Mouse (Mus musculus): ENCODE results near the gene Mastl. TPM values are rescaled to one million over a fixed set of nuclear protein-coding genes. Genes with fewer than 3 reads are reported as not detected.

Gene Mastl
- 2.5 TPM in 2 replicates for polyA plus RNA-seq (2012; rRNA removed)

DNA sequence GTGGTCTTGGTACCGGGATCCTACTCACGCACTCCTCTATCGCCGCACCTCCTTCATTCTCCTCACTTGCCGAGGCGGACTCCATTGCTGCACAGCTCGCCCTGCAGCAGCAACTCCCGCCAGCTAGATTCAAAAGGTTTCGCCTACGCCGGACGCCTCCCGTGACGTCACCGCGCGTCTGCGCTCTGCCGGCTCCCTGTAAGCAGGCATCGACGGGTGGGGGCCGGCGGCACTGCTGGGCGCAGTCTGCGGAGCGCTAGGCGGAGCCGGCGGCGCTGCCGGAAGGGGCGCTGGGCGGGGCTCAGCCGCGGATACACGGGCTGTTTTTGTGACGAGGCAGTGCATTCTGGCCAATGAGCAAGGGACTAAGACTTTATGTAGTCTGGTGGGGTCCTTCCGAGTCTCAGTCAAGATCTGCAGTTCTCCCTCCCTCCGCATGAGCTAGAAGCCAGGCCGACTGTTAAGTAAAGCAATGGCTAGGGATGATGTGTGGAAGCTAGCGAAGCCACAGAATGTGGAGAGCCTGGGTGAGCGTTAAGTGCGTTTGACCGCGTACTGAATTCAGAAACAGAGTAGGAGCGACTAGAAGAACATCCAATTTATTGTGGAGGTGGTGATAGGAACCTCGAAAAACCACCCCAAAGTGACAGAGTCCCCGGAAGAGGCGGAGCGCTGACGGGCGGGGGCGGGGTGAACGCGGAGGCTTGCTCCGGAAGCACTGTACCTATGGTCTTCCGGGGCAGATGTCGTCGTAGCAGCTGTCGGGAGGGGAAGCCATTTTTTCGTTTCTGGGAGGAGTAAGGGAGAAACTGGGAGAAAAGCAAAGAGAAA, at the start of gene Mastl, which contains the start of gene Yme1l1:
TSS of gene Mastl (minus strand) at position 248 of the 831 bp plus-strand sequence.
TSS of gene Yme1l1 (plus strand) at position 593 of the 831 bp plus-strand sequence.
- Histone ChIP-seq H3K27ac (ENCODE audit: control insufficient read depth, insufficient read depth, low read depth, low read length) (peak within 1 kb of the TSS; percentile 98), H3K4me1 (ENCODE audit: control insufficient read depth, insufficient read depth, low read length) (peaks cover 4% of the 10 kb centered on the region; the same call in 1 of the 2 replicates), H3K4me3 (ENCODE audit: control insufficient read depth, low read depth, low read length) (peak within 1 kb of the TSS; percentile 97), H3K36me3 (ENCODE audit: control insufficient read depth, insufficient read depth, low read length) (no peaks in the 10 kb centered on the region), H3K27me3 (ENCODE audit: control insufficient read depth, insufficient read depth, low read length) (no peaks in the 10 kb centered on the region)
- TF ChIP-seq POLR2A (IDR thresholded peaks at IDR 0.05; ENCODE audit: control insufficient read depth, low read depth, low read length) (peak; percentile 90), CTCF (IDR thresholded peaks at IDR 0.05; ENCODE audit: control insufficient read depth, insufficient read depth, insufficient replicate concordance, low read depth, low read length) (peak; percentile 3; the same call in 1 of the 2 replicates)

DNA sequence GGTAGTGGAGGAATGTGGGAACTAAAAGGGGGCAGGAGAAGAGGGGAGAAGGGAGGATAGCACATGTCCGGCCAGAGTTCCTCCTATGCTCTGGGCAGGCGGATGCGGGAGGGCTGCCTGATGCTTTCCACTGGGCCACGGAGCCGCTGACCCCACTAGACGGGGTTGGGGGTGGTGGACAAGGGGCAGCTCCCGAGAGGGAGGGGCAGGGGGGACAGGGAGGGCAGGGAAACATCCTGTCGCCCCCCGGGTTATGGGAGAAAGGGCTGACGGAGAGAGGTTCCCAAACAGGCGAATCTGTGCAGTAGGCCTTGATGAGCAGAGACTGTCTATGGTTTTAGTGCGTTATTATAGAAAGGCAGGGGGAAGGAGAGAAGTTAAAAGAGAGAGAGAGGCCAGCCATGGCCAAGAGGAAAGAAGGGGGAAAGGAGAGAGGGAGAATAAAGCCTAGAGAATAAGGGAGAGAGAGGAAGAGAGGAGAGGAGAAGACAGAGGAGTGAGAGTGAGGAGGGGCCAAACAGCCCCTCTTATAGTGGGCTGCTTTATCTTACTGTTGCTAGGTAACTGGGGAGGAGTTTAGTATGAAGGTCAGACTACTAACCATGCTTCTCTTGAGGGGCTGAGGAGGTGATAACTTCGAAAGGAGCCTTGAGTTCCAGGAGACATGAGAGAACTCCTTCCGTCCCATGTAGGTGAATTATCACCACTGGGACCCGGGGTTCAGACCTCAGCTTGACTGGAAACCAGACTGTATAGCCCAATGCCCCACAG, 47.3 kb upstream of the Mastl start:
- Histone ChIP-seq H3K4me3 (ENCODE audit: control insufficient read depth, low read depth, low read length) (no peak overlapping the region), H3K4me1 (ENCODE audit: control insufficient read depth, insufficient read depth, low read length) (peaks cover 10% of the 10 kb centered on the region), H3K27me3 (ENCODE audit: control insufficient read depth, insufficient read depth, low read length) (no peaks in the 10 kb centered on the region), H3K27ac (ENCODE audit: control insufficient read depth, insufficient read depth, low read depth, low read length) (0 out of 2 replicates have a peak overlapping the region, but pooled peaks have one; percentile 44), H3K36me3 (ENCODE audit: control insufficient read depth, insufficient read depth, low read length) (peaks cover 1% of the 10 kb centered on the region; the same call in 1 of the 2 replicates)
- TF ChIP-seq CTCF (IDR thresholded peaks at IDR 0.05; ENCODE audit: control insufficient read depth, insufficient read depth, insufficient replicate concordance, low read depth, low read length) (no peak), POLR2A (IDR thresholded peaks at IDR 0.05; ENCODE audit: control insufficient read depth, low read depth, low read length) (no peak)

DNA sequence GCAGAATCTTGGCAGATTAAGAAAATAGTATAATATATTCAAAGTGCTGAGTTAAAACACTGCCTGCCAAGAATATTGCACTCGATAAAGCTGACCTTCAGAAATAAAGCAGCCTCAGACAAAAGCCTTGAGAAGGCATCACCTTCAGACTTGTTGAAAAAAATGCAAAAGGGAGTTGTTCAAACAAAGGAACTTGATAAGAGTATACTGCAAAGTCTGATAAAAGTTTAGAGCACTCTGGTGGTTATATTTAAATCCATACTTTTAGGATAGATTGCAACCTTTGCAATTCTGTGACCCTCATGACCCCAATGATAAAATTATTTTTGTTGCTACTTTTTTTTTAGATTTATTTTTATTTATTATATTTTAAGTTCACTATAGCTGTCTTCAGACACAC, 45.2 kb upstream of the Mastl start:
- Histone ChIP-seq H3K36me3 (ENCODE audit: control insufficient read depth, insufficient read depth, low read length) (peaks cover 1% of the 10 kb centered on the region; the same call in 1 of the 2 replicates), H3K4me3 (ENCODE audit: control insufficient read depth, low read depth, low read length) (no peak overlapping the region), H3K27ac (ENCODE audit: control insufficient read depth, insufficient read depth, low read depth, low read length) (no peak overlapping the region), H3K4me1 (ENCODE audit: control insufficient read depth, insufficient read depth, low read length) (peaks cover 4% of the 10 kb centered on the region), H3K27me3 (ENCODE audit: control insufficient read depth, insufficient read depth, low read length) (no peaks in the 10 kb centered on the region)
- TF ChIP-seq POLR2A (IDR thresholded peaks at IDR 0.05; ENCODE audit: control insufficient read depth, low read depth, low read length) (no peak), CTCF (IDR thresholded peaks at IDR 0.05; ENCODE audit: control insufficient read depth, insufficient read depth, insufficient replicate concordance, low read depth, low read length) (no peak)

DNA sequence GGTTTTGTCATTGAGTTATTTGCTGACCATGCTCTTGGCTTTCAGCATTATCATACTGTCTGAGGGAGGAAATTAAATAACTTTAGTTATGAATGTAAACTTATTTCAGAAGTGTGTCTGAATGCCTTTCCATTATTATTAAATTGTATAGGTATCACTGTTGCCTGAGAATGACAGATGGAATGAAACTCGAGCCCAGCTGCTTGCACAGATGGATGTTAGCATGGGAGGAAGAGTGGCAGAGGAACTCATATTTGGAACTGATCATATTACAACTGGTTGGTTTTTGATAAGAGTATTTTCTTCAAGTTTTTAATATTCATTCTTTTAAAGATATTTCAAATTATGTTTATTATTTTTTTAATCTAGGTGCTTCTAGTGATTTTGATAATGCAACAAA, 38.5 kb upstream of the Mastl start:
- no peak overlapping the region for H3K27ac ChIP-seq (ENCODE audit: control insufficient read depth, insufficient read depth, low read depth, low read length)
- H3K4me1 ChIP-seq (ENCODE audit: control insufficient read depth, insufficient read depth, low read length), result no peaks in the 10 kb centered on the region
- H3K36me3 ChIP-seq (ENCODE audit: control insufficient read depth, insufficient read depth, low read length), result no peaks in the 10 kb centered on the region

DNA sequence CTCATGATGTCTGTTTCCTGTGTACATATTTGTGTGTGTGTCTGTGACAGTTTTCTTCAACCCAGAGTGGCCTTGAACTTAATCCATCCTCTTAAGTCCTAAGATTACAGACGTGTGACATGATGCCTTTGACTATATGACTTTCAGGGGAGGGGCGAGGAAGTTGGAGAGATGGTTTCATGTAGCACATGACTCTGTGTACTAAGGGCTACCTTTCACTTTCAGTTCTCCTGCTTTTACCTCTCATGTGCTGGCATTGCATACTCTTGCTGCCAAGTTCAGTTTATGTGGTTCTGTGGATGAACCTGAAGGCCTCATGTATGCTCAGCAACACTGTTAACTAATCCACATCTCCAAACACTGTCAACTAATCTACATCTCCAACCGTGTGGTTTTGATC, 16.5 kb upstream of the Mastl start:
- Histone ChIP-seq H3K4me3 (ENCODE audit: control insufficient read depth, low read depth, low read length) (no peak overlapping the region), H3K27me3 (ENCODE audit: control insufficient read depth, insufficient read depth, low read length) (no peaks in the 10 kb centered on the region), H3K27ac (ENCODE audit: control insufficient read depth, insufficient read depth, low read depth, low read length) (no peak overlapping the region), H3K36me3 (ENCODE audit: control insufficient read depth, insufficient read depth, low read length) (no peaks in the 10 kb centered on the region), H3K4me1 (ENCODE audit: control insufficient read depth, insufficient read depth, low read length) (no peaks in the 10 kb centered on the region)
- TF ChIP-seq POLR2A (IDR thresholded peaks at IDR 0.05; ENCODE audit: control insufficient read depth, low read depth, low read length), result no peak
- no peak for TF ChIP-seq CTCF (IDR thresholded peaks at IDR 0.05; ENCODE audit: control insufficient read depth, insufficient read depth, insufficient replicate concordance, low read depth, low read length)

More for the DNA sequence above, 38.5 kb upstream of the Mastl start:
- H3K4me3 ChIP-seq (ENCODE audit: control insufficient read depth, low read depth, low read length), result no peak overlapping the region
- no peak for TF ChIP-seq POLR2A (IDR thresholded peaks at IDR 0.05; ENCODE audit: control insufficient read depth, low read depth, low read length)
- TF ChIP-seq CTCF (IDR thresholded peaks at IDR 0.05; ENCODE audit: control insufficient read depth, insufficient read depth, insufficient replicate concordance, low read depth, low read length), result no peak
- no peaks in the 10 kb centered on the region for H3K27me3 ChIP-seq (ENCODE audit: control insufficient read depth, insufficient read depth, low read length)

DNA sequence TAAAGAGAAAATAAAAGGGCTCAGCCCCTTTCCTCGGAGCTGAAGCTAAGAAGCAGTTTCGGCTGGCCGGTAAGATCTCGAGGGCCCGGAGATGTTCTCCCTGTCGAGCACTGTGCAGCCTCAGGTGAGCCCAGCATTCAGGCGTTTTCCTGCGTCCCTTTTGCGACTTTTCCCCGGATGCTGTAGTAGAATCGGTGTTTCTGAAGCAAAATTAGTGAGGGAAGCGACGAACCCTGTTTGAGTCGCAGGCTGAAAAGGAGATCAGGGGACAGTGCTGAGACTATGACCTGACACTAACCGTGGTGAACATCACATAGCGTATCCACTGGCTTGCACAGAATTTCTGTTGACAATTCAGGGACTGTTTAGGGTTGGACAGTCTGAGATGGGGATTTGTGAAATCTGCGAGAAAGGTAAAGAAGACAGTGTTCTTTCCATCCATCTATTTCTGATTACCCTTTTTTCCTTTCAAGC, 821 bp upstream of the Mastl start:
- peaks cover 4% of the 10 kb centered on the region; the same call in 1 of the 2 replicates for H3K4me1 ChIP-seq (ENCODE audit: control insufficient read depth, insufficient read depth, low read length)

More for the DNA sequence above, 821 bp upstream of the Mastl start:
- TF ChIP-seq CTCF (IDR thresholded peaks at IDR 0.05; ENCODE audit: control insufficient read depth, insufficient read depth, insufficient replicate concordance, low read depth, low read length) (no peak), POLR2A (IDR thresholded peaks at IDR 0.05; ENCODE audit: control insufficient read depth, low read depth, low read length) (no peak)
- no peaks in the 10 kb centered on the region for H3K27me3 ChIP-seq (ENCODE audit: control insufficient read depth, insufficient read depth, low read length)
- H3K36me3 ChIP-seq (ENCODE audit: control insufficient read depth, insufficient read depth, low read length), result no peaks in the 10 kb centered on the region
- peak overlapping the region; percentile 98 for H3K27ac ChIP-seq (ENCODE audit: control insufficient read depth, insufficient read depth, low read depth, low read length)
- peak overlapping the region; percentile 97 for H3K4me3 ChIP-seq (ENCODE audit: control insufficient read depth, low read depth, low read length)

All from testis, adult 2 months (tissue).